Mouse (Mus musculus): Measurements from ENCODE around the gene Asprv1. TPM values are rescaled to one million over a fixed set of nuclear protein-coding genes. Genes with fewer than 3 reads are reported as not detected.

The Asprv1 gene
- polyA plus RNA-seq, 1 experiment from 2014 or later = 0.59 TPM

GRCm38 (mm10) chr6:86636495-86636894 is 8.5 kb downstream of the Asprv1 start:
- H3K4me3 ChIP-seq (ENCODE audit: low read depth, low read length) = no peak overlapping the region
- no peaks in the 10 kb centered on the region for H3K27me3 ChIP-seq (ENCODE audit: control insufficient read depth, insufficient read depth, low read length)
- ATAC-seq (replicated peaks; ENCODE audit: low FRiP score) (no peak), DNase-seq (ENCODE audit: low spot score) (no peak)
- H3K4me2 ChIP-seq (ENCODE audit: low read depth, low read length, severe bottlenecking) = no peak overlapping the region
- H3K36me3 ChIP-seq (ENCODE audit: control insufficient read depth, insufficient read depth, low read length) = no peaks in the 10 kb centered on the region
- no peaks in the 10 kb centered on the region; the same call in 1 of the 2 replicates for H3K4me1 ChIP-seq (replicated peaks; ENCODE audit: control insufficient read depth, insufficient read depth, low read length)
- 74% methylated on average over 2 of the region's 2 CpGs for WGBS
- H3K9me3 ChIP-seq (ENCODE audit: control insufficient read depth, low read length) = no peaks in the 10 kb centered on the region
- no peak overlapping the region for H3K27ac ChIP-seq (ENCODE audit: low read depth, low read length)
- H3K9ac ChIP-seq (ENCODE audit: low read length) = no peak overlapping the region

- no peak overlapping the region for H3K27ac ChIP-seq (ENCODE audit: low read depth, low read length)
- 75% methylated on average over 4 of the region's 4 CpGs for WGBS
Observed at GRCm38 (mm10) chr6:86637171-86637835, 9.3 kb downstream of the Asprv1 start.

GRCm38 (mm10) chr6:86637860-86638259 is 9.9 kb downstream of the Asprv1 start:
- no peaks in the 10 kb centered on the region; the same call in 1 of the 2 replicates for H3K4me1 ChIP-seq (replicated peaks; ENCODE audit: control insufficient read depth, insufficient read depth, low read length)
- H3K9ac ChIP-seq (ENCODE audit: low read length) = no peak overlapping the region
- no peaks in the 10 kb centered on the region for H3K27me3 ChIP-seq (ENCODE audit: control insufficient read depth, insufficient read depth, low read length)
- 61% methylated on average over 2 of the region's 2 CpGs for WGBS
- H3K9me3 ChIP-seq (ENCODE audit: control insufficient read depth, low read length) = no peaks in the 10 kb centered on the region
- no peaks in the 10 kb centered on the region for H3K36me3 ChIP-seq (ENCODE audit: control insufficient read depth, insufficient read depth, low read length)
- H3K4me2 ChIP-seq (ENCODE audit: low read depth, low read length, severe bottlenecking) = no peak overlapping the region
- ATAC-seq (replicated peaks; ENCODE audit: low FRiP score) (no peak), DNase-seq (ENCODE audit: low spot score) (no peak)
- H3K27ac ChIP-seq (ENCODE audit: low read depth, low read length) = no peak overlapping the region
- no peak overlapping the region for H3K4me3 ChIP-seq (ENCODE audit: low read depth, low read length)

More at GRCm38 (mm10) chr6:86637171-86637835, 9.3 kb downstream of the Asprv1 start:
- Histone ChIP-seq H3K9ac (ENCODE audit: low read length) (no peak overlapping the region), H3K36me3 (ENCODE audit: control insufficient read depth, insufficient read depth, low read length) (no peaks in the 10 kb centered on the region), H3K4me3 (ENCODE audit: low read depth, low read length) (no peak overlapping the region), H3K9me3 (ENCODE audit: control insufficient read depth, low read length) (no peaks in the 10 kb centered on the region), H3K4me1 (replicated peaks; ENCODE audit: control insufficient read depth, insufficient read depth, low read length) (no peaks in the 10 kb centered on the region; the same call in 1 of the 2 replicates), H3K27me3 (ENCODE audit: control insufficient read depth, insufficient read depth, low read length) (no peaks in the 10 kb centered on the region), H3K4me2 (ENCODE audit: low read depth, low read length, severe bottlenecking) (no peak overlapping the region)
- DNase-seq (ENCODE audit: low spot score) (no peak), ATAC-seq (replicated peaks; ENCODE audit: low FRiP score) (no peak)

- no peak for DNase-seq (ENCODE audit: low spot score)
- WGBS = 25% methylated on average over 2 of the region's 2 CpGs
- H3K9ac ChIP-seq (ENCODE audit: low read length) = no peak overlapping the region
- H3K4me1 ChIP-seq (replicated peaks; ENCODE audit: control insufficient read depth, insufficient read depth, low read length) = no peaks in the 10 kb centered on the region; the same call in 1 of the 2 replicates
- no peaks in the 10 kb centered on the region for H3K36me3 ChIP-seq (ENCODE audit: control insufficient read depth, insufficient read depth, low read length)
- no peak overlapping the region for H3K4me3 ChIP-seq (ENCODE audit: low read depth, low read length)
- H3K4me2 ChIP-seq (ENCODE audit: low read depth, low read length, severe bottlenecking) = no peak overlapping the region
- H3K27ac ChIP-seq (ENCODE audit: low read depth, low read length) = no peak overlapping the region
- no peak for ATAC-seq (replicated peaks; ENCODE audit: low FRiP score)
- no peaks in the 10 kb centered on the region for H3K27me3 ChIP-seq (ENCODE audit: control insufficient read depth, insufficient read depth, low read length)
- H3K9me3 ChIP-seq (ENCODE audit: control insufficient read depth, low read length) = no peaks in the 10 kb centered on the region
Observed at GRCm38 (mm10) chr6:86638434-86638833, 10.5 kb downstream of the Asprv1 start.

- no peaks in the 10 kb centered on the region for H3K27me3 ChIP-seq (ENCODE audit: control insufficient read depth, insufficient read depth, low read length)
- H3K4me3 ChIP-seq (ENCODE audit: low read depth, low read length) = no peak overlapping the region
- DNase-seq (ENCODE audit: low spot score) (no peak), ATAC-seq (replicated peaks; ENCODE audit: low FRiP score) (no peak)
- WGBS = 83% methylated on average over 18 of the region's 18 CpGs
- no peak overlapping the region for H3K4me2 ChIP-seq (ENCODE audit: low read depth, low read length, severe bottlenecking)
- no peak overlapping the region for H3K9ac ChIP-seq (ENCODE audit: low read length)
- no peaks in the 10 kb centered on the region; the same call in 1 of the 2 replicates for H3K4me1 ChIP-seq (replicated peaks; ENCODE audit: control insufficient read depth, insufficient read depth, low read length)
- no peaks in the 10 kb centered on the region for H3K9me3 ChIP-seq (ENCODE audit: control insufficient read depth, low read length)
- no peaks in the 10 kb centered on the region for H3K36me3 ChIP-seq (ENCODE audit: control insufficient read depth, insufficient read depth, low read length)
- H3K27ac ChIP-seq (ENCODE audit: low read depth, low read length) = no peak overlapping the region
Observed at GRCm38 (mm10) chr6:86639180-86640160, 11.5 kb downstream of the Asprv1 start.

DNA sequence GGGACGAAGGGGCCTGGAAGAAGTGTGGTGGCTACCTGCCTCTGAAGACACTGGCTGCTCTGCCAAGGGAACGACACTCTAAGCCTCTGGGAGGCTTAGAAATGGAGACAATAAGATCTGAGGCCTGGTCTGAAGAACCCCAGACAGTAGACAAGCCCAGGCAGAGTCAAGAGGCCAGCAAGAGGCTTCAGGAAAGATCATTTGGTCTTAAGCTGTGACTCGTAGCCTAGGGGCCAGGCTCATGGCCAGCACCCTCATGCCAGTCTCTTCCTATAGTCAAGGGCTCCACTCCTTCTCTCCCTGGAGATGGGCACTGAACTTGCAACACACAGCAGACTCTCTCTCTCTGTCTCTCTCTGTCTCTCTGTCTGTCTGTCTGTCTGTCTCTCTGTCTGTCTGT is 12.2 kb downstream of the Asprv1 start:
- WGBS = 78% methylated on average over 3 of the region's 3 CpGs
- no peak for ATAC-seq (replicated peaks; ENCODE audit: low FRiP score)
- H3K4me2 ChIP-seq (ENCODE audit: low read depth, low read length, severe bottlenecking) = no peak overlapping the region

GRCm38 (mm10) chr6:86640776-86641175 is 12.8 kb downstream of the Asprv1 start:
- H3K4me3 ChIP-seq (ENCODE audit: low read depth, low read length) = no peak overlapping the region
- no peaks in the 10 kb centered on the region for H3K27me3 ChIP-seq (ENCODE audit: control insufficient read depth, insufficient read depth, low read length)
- no peak overlapping the region for H3K4me2 ChIP-seq (ENCODE audit: low read depth, low read length, severe bottlenecking)
- no peaks in the 10 kb centered on the region for H3K36me3 ChIP-seq (ENCODE audit: control insufficient read depth, insufficient read depth, low read length)
- no peak overlapping the region for H3K27ac ChIP-seq (ENCODE audit: low read depth, low read length)
- DNase-seq (ENCODE audit: low spot score) = no peak
- WGBS = 89% methylated on average over 8 of the region's 8 CpGs
- no peak overlapping the region for H3K9ac ChIP-seq (ENCODE audit: low read length)
- no peaks in the 10 kb centered on the region; the same call in 1 of the 2 replicates for H3K4me1 ChIP-seq (replicated peaks; ENCODE audit: control insufficient read depth, insufficient read depth, low read length)
- ATAC-seq (replicated peaks; ENCODE audit: low FRiP score) = no peak
- H3K9me3 ChIP-seq (ENCODE audit: control insufficient read depth, low read length) = no peaks in the 10 kb centered on the region

More for the DNA sequence above, 12.2 kb downstream of the Asprv1 start:
- Histone ChIP-seq H3K9ac (ENCODE audit: low read length) (no peak overlapping the region), H3K4me3 (ENCODE audit: low read depth, low read length) (no peak overlapping the region), H3K9me3 (ENCODE audit: control insufficient read depth, low read length) (no peaks in the 10 kb centered on the region), H3K4me1 (replicated peaks; ENCODE audit: control insufficient read depth, insufficient read depth, low read length) (no peaks in the 10 kb centered on the region; the same call in 1 of the 2 replicates), H3K27me3 (ENCODE audit: control insufficient read depth, insufficient read depth, low read length) (no peaks in the 10 kb centered on the region), H3K27ac (ENCODE audit: low read depth, low read length) (no peak overlapping the region), H3K36me3 (ENCODE audit: control insufficient read depth, insufficient read depth, low read length) (no peaks in the 10 kb centered on the region)
- no peak for DNase-seq (ENCODE audit: low spot score)

DNA sequence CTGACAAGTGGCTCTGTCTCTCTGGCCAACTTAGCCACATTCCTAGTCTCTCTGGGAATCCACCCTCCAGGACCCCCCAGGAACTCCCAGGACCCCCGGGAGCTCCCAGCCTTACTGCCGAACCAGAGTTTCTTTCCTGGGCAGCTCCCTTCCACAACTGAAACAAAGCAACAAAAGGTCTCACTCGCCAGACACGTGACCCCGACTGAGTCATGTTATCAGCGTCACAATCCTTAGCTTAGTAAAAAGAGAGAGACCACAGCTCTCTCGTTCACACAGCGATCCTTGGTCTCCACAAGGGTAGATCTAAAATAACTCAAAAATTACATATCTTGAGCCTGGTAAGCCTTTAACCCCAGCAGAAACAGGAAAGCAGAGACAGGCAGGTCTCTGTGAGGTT is 13.8 kb downstream of the Asprv1 start:
- no peak for ATAC-seq (replicated peaks; ENCODE audit: low FRiP score)
- DNase-seq (ENCODE audit: low spot score) = no peak
- WGBS = 69% methylated on average over 8 of the region's 8 CpGs
- Histone ChIP-seq H3K27me3 (ENCODE audit: control insufficient read depth, insufficient read depth, low read length) (no peaks in the 10 kb centered on the region), H3K36me3 (ENCODE audit: control insufficient read depth, insufficient read depth, low read length) (no peaks in the 10 kb centered on the region), H3K9ac (ENCODE audit: low read length) (no peak overlapping the region), H3K4me2 (ENCODE audit: low read depth, low read length, severe bottlenecking) (no peak overlapping the region), H3K4me1 (replicated peaks; ENCODE audit: control insufficient read depth, insufficient read depth, low read length) (no peaks in the 10 kb centered on the region; the same call in 1 of the 2 replicates), H3K4me3 (ENCODE audit: low read depth, low read length) (no peak overlapping the region), H3K9me3 (ENCODE audit: control insufficient read depth, low read length) (no peaks in the 10 kb centered on the region), H3K27ac (ENCODE audit: low read depth, low read length) (no peak overlapping the region)

Measured in forebrain, embryonic 11.5 days (tissue).